Mouse (Mus musculus) stomach, embryonic 16.5 days (tissue): ENCODE measurements at regions not wholly inside any gene's neighbourhood (a gene's known extent, or its start where the extent isn't known, plus 50 kb on each side); places are given as distances from the start of the nearest gene placed in this dataset.

Experiments
- ATAC-seq: fragments of 200-750 bp; cut with Nextera tagmentation; 2 replicates; pipeline ENCODE4 v1.8.0; 2017; ENCODE audit warnings: moderate number of reproducible peaks, moderate TSS enrichment; ENCODE audit not compliant: insufficient read depth, low FRiP score
- H3K27ac ChIP-seq: fragments of 300-500 bp; sonication (generic); 2 replicates; pipeline ENCODE4 v1.5.1; 2014; ENCODE audit warnings: low read length
- H3K27me3 ChIP-seq: fragments of 300-500 bp; sonication (generic); 2 replicates; pipeline ENCODE4 v1.6.1; 2014; ENCODE audit warnings: low read length, control low read depth, mixed read lengths; ENCODE audit not compliant: control insufficient read depth, insufficient read depth
- H3K36me3 ChIP-seq: fragments of 300-500 bp; sonication (generic); 2 replicates; pipeline ENCODE4 v1.6.1; 2014; ENCODE audit warnings: low read length; ENCODE audit not compliant: control insufficient read depth, insufficient read depth
- H3K4me1 ChIP-seq: fragments of 300-500 bp; sonication (generic); 2 replicates; pipeline ENCODE4 v1.6.1; 2014; ENCODE audit warnings: low read length, control low read depth, mixed read lengths; ENCODE audit not compliant: control insufficient read depth, insufficient read depth
- H3K4me2 ChIP-seq: fragments of 300-500 bp; sonication (generic); 2 replicates; pipeline ENCODE4 v1.6.1; 2014; ENCODE audit warnings: low read depth, low read length, mixed read lengths
- H3K4me3 ChIP-seq: fragments of 300-500 bp; sonication (generic); replicated peaks from 2 replicates; pipeline ENCODE4 v1.5.1; 2014; ENCODE audit warnings: mild to moderate bottlenecking, low read length
- H3K9ac ChIP-seq: fragments of 300-500 bp; sonication (generic); 2 replicates; pipeline ENCODE4 v1.6.1; 2014; ENCODE audit warnings: low read length
- H3K9me3 ChIP-seq: fragments of 300-500 bp; sonication (generic); replicated peaks from 2 replicates; pipeline ENCODE4 v1.6.1; 2016; ENCODE audit warnings: low read length, control low read depth; ENCODE audit not compliant: control insufficient read depth
- WGBS: fragments of 180-500 bp; shearing (Covaris S2); extraction: QIAGEN DNeasy Blood & Tissue Kit; methylation state at CpG from one replicate; pipeline ENCODE4 v1.1.7; 2014; 5-methylcytosine and 5-hydroxymethylcytosine counted together

DNA sequence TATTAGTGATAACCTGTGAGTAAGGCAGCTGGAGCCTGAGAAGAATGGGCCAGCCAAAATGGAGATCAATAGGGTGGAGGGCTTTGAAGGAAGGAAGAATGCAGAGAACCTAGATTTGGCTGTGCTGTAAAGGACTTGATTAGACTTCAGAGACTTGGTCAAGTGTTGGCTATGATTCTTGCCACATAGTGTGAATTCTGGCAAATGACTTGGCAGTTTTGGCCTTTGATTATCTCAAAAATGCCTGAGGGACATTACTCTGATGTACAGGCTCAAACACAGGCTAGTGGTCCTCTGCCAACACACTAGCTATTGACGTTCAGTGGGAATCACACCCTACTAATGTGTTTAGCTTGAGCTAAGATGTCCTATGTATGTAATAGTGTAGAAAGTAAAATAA lies 237.5 kb downstream of the Osr1 start:
- no peak for ATAC-seq
- no peak overlapping the region for H3K9ac ChIP-seq
- WGBS: 63% methylated on average over 1 of the region's 1 CpGs
- no peaks in the 10 kb centered on the region for H3K36me3 ChIP-seq
- no peaks in the 10 kb centered on the region for H3K9me3 ChIP-seq
- no peak overlapping the region for H3K4me3 ChIP-seq
- H3K4me2 ChIP-seq: no peak overlapping the region
- no peak overlapping the region for H3K27ac ChIP-seq
- no peaks in the 10 kb centered on the region for H3K4me1 ChIP-seq
- no peaks in the 10 kb centered on the region for H3K27me3 ChIP-seq

DNA sequence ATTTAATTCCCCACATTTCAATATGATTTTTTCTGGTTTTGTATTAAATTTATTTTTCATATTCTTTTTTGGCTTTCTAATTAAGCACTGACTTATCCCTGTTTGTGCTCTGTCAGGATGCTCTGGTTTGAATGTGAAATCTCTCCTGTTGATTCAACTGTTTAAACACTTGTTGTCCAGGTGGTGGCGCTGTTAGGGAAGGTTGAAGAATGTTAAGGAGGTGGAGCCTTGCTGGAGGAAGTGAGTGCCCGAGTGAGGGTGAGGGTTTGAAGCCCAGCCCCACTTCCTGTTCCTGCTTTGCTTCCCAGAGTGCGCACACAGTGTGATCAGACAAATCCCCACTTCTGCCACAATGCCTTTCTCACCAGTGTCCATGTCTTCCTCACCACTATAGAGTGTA lies 263.4 kb downstream of the Osr1 start:
- no peaks in the 10 kb centered on the region for H3K27me3 ChIP-seq
- 61% methylated on average over 3 of the region's 3 CpGs for WGBS

DNA sequence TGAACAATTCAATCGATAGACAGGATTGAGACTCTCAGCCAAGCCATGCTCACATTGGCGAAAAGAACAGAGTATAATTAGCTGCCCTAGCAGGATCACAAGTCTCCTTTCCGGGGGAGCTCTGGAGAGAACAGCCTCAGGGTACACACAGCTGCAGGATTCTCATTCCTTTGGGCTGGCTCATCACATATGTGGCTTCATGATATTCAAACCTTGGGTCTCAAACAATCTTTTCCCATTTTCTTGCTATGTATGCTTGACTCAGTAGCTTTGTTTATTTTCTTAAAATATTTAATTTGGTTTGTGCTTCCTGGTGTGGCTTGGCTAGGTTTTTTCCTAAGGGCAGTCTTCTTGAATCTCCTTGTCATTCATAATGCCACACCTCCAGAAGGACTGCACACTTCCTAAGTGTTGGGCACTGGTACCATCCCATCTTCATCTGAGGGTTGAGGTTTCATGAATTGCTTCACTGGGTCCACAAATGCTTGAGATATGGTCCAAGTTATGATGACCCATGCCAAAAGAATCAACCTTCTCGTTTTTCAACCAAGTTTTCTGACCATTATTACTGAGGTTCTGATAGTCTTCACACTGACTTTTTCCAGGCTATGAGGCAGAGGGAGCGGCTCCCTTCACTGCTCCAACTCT lies 269.4 kb downstream of the Osr1 start:
- Histone ChIP-seq H3K4me1 (no peaks in the 10 kb centered on the region), H3K9ac (no peak overlapping the region), H3K4me3 (no peak overlapping the region), H3K9me3 (no peaks in the 10 kb centered on the region), H3K36me3 (no peaks in the 10 kb centered on the region), H3K4me2 (no peak overlapping the region), H3K27ac (no peak overlapping the region), H3K27me3 (no peaks in the 10 kb centered on the region)
- WGBS: 72% methylated on average over 5 of the region's 5 CpGs
- no peak for ATAC-seq

More for the DNA sequence above, 263.4 kb downstream of the Osr1 start:
- Histone ChIP-seq H3K4me3 (no peak overlapping the region), H3K4me1 (no peaks in the 10 kb centered on the region), H3K9me3 (no peaks in the 10 kb centered on the region), H3K36me3 (no peaks in the 10 kb centered on the region), H3K4me2 (no peak overlapping the region), H3K9ac (no peak overlapping the region), H3K27ac (no peak overlapping the region)
- no peak for ATAC-seq

DNA sequence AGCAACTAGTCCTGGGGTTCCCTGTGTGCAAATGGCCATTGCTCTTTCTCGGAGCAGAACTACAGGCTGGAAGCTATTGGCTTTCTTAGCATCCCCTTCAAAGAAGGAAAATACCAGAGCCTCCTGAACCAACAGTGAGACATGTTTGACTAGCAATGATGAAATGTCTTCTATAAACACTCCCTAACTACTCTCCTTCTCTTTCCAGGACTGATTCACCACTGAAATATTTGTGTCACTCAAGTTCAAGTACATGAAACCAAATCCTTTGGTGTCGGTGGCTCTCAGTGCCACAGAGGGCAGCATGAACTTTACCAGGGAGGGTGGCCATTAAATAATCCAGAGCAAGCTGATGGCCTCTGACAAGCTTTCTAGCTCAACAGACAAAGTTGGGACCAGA lies 270.0 kb downstream of the Osr1 start:
- Histone ChIP-seq H3K27me3 (no peaks in the 10 kb centered on the region), H3K4me1 (no peaks in the 10 kb centered on the region), H3K36me3 (no peaks in the 10 kb centered on the region), H3K4me3 (no peak overlapping the region), H3K9me3 (no peaks in the 10 kb centered on the region), H3K27ac (no peak overlapping the region), H3K4me2 (no peak overlapping the region), H3K9ac (no peak overlapping the region)
- ATAC-seq: no peak
- WGBS: 40% methylated on average over 2 of the region's 2 CpGs

DNA sequence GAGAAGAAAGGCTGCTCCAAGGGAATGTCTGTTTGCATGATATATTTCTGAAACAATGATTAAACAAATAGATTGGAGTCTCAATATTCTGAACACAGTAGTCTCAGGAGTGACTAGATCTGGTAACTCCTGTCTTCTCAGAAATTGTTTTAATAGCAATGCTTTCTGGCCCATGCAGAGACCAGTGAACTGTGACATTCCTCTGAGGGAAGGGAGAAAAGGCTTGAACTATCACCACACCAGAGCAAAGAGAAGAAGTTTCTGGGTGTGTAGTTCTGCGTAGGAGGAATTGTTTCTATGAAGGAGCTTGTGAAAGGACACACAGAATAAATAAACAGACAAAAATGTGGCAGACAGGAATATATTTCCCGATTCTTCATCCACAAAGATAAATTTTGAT lies 277.1 kb downstream of the Osr1 start:
- Histone ChIP-seq H3K36me3 (no peaks in the 10 kb centered on the region), H3K27me3 (no peaks in the 10 kb centered on the region), H3K4me1 (no peaks in the 10 kb centered on the region), H3K9ac (no peak overlapping the region), H3K4me3 (no peak overlapping the region), H3K27ac (no peak overlapping the region), H3K9me3 (no peaks in the 10 kb centered on the region), H3K4me2 (no peak overlapping the region)
- no peak for ATAC-seq
- WGBS: 54% methylated on average over 2 of the region's 2 CpGs

DNA sequence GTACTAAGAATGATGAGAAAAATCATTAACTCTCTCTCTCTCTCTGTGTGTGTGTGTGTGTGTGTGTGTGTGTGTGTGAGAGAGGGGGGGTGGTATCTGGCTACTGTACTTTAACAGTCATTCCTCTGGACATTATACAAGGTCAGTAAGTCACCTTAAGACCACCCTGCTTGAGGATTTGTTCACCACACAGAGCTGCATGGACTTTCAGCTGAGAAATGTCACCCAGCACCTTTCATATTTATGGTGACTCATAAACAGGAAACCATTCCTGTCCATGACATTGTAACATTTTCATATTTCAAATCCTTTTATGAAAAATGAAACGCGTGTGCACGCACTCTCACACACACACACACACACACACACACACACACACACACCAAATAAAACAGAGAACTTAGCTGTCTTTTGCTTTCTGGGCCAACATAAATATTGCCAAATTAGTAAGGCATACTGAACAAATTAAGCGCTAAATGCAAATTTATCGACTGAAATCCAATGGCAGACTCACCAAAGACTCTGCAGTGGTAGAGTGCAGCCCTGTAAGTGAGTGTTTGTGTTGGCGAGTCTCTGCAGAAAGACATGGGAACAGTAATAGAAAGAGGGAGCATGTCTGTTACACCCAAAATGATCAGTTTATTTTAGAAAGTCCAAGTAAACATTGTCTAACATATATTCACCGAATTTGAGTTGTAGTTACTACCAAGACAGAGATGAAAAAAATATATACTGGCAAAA lies 277.7 kb downstream of the Osr1 start:
- peak overlapping the region; percentile 7; the same call in 1 of the 2 replicates for H3K27ac ChIP-seq
- ATAC-seq: no peak
- H3K9me3 ChIP-seq: no peaks in the 10 kb centered on the region
- 65% methylated on average over 7 of the region's 7 CpGs for WGBS
- H3K36me3 ChIP-seq: no peaks in the 10 kb centered on the region
- no peak overlapping the region for H3K9ac ChIP-seq
- no peak overlapping the region for H3K4me3 ChIP-seq
- no peaks in the 10 kb centered on the region for H3K27me3 ChIP-seq
- H3K4me1 ChIP-seq: no peaks in the 10 kb centered on the region
- no peak overlapping the region for H3K4me2 ChIP-seq

DNA sequence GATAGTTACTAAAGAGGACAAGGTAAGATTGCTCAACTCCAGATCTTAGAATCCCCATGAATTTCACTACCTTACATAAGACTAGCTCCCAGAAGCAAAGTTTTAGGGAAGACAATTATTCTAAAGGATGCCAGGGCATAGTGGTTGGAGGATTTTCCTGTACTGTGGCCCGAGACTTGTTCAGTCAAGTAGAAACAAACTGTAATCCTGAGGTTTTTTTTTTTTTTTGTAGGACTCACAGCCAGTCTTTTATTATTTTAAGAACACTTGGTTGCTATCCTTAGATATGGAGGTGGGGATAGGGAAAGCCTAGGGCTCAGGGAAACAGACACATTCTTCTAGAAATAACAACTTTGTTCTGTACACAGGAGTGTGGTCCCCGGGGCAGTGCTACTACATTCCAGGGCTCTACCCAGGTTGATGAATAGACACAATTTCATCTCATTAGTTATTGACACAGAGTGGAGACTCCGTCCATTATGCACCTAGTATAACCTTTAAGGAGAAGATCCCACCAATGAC lies 285.6 kb downstream of the Osr1 start:
- H3K36me3 ChIP-seq: no peaks in the 10 kb centered on the region
- H3K27me3 ChIP-seq: no peaks in the 10 kb centered on the region
- no peak for ATAC-seq
- no peaks in the 10 kb centered on the region for H3K4me1 ChIP-seq
- no peak overlapping the region for H3K27ac ChIP-seq
- no peaks in the 10 kb centered on the region for H3K9me3 ChIP-seq
- no peak overlapping the region for H3K9ac ChIP-seq
- 70% methylated on average over 3 of the region's 3 CpGs for WGBS
- H3K4me3 ChIP-seq: no peak overlapping the region
- no peak overlapping the region for H3K4me2 ChIP-seq

DNA sequence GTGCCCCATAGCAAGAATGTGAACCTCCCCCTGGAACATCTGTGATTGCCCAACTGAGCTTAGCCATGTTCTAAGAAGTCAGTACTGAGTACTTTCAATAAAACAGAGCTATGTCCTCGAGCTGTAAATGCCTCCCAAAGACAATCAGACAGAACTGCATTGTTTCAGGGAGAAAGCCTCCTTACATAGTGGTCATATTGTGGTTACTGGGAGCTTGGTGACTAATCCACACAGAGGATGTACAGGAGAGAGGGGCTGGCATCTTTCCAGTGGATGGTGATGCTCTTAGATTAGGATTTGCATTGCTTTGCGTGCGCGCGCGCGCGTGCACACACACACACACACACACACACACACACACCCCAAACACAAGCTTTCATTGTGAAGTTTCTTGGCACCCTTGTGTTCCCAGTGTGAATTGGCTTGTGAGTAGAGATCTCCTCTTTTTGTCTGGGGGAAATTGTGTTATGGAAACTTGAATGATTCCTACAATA lies 286.3 kb downstream of the Osr1 start:
- Histone ChIP-seq H3K9me3 (no peaks in the 10 kb centered on the region), H3K9ac (no peak overlapping the region), H3K27me3 (no peaks in the 10 kb centered on the region), H3K4me2 (no peak overlapping the region), H3K27ac (no peak overlapping the region), H3K4me3 (no peak overlapping the region), H3K36me3 (no peaks in the 10 kb centered on the region), H3K4me1 (no peaks in the 10 kb centered on the region)
- WGBS: 88% methylated on average over 8 of the region's 8 CpGs
- no peak for ATAC-seq

DNA sequence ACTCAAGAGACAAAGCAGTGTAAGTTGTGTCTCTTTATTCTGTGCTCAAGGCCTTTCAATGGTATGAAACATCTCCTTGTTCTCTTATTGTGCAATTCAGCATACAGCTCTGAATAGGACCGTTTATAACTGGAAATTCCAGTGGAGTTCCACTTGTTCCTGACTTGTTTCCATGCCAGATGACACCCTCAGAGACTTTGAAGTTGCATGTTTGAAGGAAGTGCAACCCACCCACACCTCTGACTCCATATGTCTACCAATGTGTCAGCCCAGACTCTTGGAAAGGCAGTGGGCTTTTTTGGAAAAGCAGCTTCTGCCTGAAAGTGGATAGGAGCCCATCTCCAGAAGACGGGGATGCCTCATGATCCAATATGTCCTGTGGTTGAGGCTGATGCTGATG lies 288.1 kb downstream of the Osr1 start:
- WGBS: 73% methylated on average over 2 of the region's 2 CpGs
- no peak overlapping the region for H3K9ac ChIP-seq
- no peaks in the 10 kb centered on the region for H3K4me1 ChIP-seq
- H3K9me3 ChIP-seq: no peaks in the 10 kb centered on the region
- no peak overlapping the region for H3K4me3 ChIP-seq
- no peak for ATAC-seq
- H3K27ac ChIP-seq: no peak overlapping the region
- no peaks in the 10 kb centered on the region for H3K27me3 ChIP-seq
- H3K36me3 ChIP-seq: no peaks in the 10 kb centered on the region
- no peak overlapping the region for H3K4me2 ChIP-seq
